Mouse (Mus musculus) CD4-positive, CD25-positive, alpha-beta regulatory T cell, adult 2 months (primary cell): ENCODE measurements around the gene Vav1.
"Not testable (repeated sequence)": the region's sequence is repeated elsewhere in the genome, so short reads cannot be mapped to it uniquely, and the experiment has no call there.

Experiments
- DNase-seq: peaks from one replicate; pipeline ENCODE4 v3.0.0-alpha.2; 2012; ENCODE audit warnings: low read depth, low spot score

Vav1 gene

DNA sequence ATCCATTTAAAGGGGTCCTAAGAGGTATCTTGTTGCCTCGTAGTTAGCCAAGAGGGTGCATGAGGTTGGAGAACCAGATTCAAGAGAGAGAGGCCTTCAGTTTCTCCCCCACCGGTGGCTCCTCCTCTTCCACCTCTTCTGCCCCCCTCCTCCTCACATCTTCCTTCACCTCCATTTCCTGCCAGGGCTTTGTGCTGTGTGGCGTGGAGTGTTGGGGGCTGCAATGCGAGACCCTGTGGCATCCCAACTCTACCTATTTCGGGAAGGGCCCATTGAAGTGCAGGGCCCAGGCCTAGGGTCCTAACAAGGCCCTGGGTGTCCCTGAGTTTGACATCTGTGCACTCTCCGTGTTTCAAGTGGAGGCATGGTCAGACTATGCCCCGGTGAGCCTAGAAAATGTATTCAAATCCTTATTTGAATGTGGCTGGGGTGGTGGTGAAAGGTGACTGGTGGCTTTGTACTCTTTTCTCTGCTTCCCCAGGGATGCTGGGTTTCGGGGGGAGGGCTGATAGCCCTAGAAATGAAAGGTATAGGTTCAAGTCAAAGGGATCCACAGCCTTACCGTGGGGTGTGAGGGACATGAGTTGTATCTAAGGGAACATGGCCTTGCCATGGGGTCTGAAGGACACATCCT, 808 bp downstream of the Vav1 start:
- DNase-seq = peak; percentile 71

DNA sequence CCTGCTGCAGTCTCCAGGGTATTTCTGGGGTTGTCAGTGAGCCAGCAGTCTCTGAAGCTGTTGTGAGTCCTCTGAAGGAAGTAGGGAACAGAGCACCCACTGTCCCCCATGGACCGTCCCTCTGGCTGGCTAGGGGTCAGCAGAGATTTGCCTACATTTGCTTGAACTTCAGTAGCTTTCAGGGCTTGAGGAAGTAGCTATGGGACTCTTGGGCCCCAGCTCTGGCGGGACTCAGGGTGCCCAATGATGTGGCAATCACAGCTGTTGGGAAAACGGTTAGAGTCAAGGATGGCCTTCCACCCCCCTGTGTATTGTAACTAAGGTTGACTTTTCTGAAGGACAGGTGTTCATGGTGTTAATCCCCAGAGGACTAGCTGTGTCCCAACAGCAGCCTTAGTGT, 1.5 kb downstream of the Vav1 start:
- no peak for DNase-seq

DNA sequence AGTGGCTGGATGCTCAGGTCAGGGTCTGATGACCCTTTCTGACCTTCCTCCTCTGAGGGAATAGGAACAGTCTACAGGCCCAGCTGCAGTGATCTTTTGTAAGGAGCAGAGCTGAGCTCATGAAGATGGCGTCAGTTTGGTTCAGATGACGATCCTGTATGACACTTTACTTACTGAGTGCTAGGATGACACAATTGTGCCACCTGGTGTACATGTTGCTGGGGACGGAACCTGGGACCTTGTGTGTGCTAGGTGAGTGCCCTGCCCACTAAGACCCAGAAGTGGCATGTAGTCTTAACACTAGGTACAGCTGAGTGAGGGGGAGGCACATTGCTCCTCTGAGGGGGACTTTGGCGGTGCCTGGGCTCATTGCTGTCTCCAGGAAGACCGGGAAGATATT, 5.0 kb downstream of the Vav1 start:
- DNase-seq = peak; percentile 56

DNA sequence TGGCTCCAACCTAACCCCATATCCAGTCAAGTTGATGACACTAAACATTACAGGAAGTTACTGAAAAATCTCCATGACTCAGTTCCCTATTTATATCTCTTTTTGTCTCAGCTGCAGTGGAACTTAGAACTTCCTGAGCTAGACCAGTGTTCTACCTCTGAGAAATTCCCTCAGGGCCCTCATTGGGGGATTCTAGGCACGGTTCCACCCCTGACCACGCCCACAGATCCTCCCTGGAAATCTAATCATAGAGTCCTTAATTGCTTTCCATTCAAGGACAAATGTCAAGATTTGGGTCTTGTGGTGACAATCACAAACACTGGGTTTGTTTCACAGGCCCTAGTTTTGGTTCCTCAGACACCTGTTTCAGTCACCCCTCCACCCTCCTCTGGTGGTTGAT, 6.2 kb downstream of the Vav1 start:
- no peak for DNase-seq

DNA sequence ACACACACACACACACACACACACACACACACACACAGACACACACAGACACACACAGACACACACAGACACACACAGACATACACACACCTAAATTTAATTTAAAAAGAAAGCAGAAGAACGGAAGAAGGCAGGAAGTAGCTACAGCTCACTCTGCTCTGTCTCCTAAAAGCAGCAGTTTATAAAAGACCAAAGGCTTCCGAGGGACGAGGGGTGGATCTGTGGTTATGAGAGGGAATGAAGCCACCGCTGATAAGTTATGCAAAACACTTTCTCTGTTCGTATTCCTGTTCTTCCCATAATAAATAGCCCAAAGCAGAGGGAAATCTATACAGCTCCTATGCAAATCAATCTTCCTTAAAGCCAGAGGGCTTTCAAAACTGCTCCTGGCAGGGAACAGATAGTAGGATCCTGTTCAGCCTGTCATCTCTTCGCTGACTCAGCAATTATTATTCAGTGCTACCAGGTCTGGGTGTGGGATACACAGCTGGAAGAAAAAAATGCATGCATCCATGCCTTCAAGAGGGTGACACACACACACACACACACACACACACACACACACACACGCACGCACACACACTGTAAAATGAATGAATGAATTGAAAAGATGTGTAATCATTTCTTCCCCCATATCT, 7.9 kb downstream of the Vav1 start:
- peak; percentile 58 for DNase-seq

DNA sequence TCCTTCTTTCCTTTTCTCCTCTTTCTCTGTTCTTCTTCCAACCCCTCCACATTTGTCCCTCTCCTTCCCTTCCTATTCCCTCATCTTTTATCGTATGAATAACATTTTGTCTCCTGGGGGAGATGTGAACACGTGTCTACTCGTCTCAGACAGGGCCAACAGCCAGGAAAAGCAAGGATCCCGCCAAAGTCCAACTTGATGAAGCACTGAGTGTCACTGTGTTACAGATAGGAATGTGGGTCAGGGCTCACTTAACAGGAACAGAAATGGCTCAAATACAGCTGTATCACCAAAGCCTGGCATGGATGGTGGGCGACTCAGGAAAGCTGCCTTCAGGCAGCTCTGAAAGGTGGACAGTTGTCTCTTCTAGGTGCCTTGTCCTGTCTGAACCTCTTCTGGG, 10.4 kb downstream of the Vav1 start:
- no peak for DNase-seq

DNA sequence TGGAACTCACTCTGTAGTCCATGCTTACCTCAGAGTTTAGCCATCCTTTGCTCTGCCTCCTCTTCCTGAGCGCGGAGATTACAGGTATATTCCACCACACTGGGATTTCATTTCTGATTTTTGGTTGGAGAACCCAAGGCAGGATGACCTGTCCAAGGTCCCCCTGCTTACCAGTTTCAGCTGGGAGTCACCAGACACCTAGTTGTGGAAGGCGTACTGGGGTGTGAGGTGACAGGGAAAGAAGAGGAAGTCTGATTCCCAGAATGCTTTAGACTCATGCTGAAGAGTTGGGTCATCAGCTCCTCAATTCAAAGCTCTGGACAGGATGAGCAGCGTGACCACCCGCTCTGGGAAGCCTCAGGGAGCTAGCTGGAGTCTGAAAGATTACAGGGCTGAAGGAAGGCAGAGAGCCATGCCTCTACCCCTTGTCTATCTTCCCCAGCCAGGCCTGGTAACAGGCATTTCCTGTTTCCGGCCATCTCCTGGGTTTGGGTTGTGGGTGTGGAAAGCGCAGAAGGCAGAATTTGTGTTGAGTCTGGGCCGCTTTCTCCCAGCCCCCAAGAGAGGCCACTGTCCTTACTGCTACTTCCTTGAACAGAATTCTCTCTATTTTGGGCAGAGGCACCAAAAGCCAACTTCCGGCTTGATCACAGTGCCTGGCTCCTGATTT, 11.2 kb downstream of the Vav1 start:
- DNase-seq = peak; percentile 54

DNA sequence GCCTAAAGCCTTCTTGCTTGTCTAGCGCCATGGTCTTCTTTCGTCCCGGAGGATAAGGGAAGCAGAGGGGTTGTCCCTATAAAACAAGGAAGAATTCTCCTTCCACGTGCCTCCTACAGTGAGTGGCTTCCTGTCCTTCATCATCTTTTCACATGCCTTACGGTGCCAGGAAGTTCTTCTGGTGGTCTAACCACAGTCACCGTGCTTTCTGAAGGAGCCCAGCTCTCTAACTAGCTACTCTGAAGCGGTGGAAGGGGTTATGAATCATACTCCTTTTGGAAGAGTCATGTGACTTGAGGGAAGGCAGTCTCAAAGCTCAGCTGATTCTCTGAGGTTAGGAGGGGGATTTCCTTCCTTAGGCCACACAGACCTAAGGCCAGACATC, 11.8 kb downstream of the Vav1 start:
- DNase-seq = peak; percentile 51

DNA sequence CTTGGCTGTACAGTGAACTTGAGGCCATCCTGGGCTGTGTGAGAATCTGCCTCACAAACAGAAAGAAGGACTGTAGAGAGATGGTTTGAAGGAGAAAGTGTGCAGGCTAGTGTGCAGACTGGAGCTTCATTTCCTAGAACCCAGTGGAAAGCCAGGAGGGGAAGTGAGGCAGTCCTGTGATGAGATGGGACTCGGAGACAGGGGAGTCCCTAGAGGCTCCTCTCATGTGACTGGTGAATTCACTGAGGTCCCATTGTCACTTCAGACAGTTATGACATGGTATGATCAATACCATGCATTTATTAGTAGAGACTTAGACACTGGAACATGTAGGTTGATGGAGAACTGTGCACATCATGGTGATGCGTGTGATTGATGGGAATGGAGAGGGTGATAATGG, 13.4 kb downstream of the Vav1 start:
- DNase-seq = no peak

DNA sequence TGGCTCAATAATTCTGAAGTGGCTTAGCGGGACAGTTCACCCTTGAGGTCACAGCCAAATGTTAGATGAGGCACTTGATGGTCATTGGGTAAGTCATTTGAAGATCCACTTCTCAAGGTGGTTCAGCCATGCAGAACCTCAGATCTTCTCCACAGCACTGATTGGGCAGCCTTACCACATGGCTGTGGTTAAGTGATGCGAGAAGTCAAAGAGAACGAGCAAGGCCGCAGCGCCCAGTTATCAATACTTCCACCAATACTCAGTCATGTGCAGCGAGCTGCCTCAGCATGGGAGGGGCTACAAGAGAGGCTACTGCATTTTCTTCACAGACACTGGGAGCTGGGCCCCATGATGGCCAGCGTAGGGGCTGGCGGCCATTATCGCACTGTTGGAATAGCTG, 14.1 kb downstream of the Vav1 start:
- DNase-seq = no peak

DNA sequence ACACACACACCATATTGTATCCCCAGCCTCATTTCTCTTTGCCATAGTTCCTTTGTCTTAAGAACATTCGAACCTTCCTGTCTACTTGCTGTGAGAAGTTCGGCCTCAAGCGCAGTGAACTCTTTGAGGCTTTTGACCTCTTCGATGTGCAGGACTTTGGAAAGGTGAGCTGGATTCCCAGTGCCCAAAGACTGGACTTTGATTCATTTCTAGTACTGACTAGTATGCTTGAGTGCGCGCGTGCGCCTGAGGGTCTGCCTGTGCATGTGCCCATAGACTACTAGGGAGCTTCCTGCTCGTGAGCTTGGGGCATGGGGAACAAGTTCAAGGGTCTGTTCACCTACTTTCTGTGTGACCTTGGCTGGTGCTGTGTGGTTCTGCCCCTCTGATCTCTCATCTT, 17.0 kb downstream of the Vav1 start:
- no peak for DNase-seq

DNA sequence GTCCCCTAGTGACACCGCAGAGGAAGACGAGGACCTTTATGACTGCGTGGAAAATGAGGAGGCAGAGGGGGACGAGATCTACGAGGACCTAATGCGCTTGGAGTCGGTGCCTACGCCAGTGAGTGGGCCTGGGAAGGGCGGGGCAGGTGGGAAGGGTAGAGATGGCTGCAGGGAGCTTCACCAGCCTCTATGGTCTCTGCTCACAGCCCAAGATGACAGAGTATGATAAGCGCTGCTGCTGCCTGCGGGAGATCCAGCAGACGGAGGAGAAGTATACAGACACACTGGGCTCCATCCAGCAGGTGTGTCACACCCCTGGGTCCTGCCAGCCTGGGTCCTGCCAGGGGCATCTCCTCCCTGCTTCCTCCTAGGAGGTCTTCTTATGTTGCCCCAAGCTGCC, 18.1 kb downstream of the Vav1 start:
- no peak for DNase-seq

DNA sequence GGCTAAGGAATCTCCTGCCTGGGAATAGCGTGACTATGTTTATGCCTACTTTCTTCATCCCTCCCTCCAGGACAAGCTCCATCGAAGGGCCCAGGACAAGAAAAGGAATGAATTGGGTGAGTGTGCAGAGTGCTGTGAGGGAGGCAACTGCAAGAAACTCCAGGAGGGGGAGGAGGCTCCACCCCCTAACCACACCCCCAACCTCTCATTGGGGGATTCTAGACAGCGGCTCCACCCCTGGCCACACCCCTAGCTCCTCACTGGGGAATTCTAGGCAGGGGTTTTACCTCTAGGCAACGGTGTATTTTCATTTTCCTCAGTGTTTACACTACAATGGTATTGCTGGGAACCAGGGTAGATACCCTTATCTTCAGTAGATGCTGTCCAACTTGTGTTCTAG, 26.7 kb downstream of the Vav1 start:
- peak; percentile 59 for DNase-seq

DNA sequence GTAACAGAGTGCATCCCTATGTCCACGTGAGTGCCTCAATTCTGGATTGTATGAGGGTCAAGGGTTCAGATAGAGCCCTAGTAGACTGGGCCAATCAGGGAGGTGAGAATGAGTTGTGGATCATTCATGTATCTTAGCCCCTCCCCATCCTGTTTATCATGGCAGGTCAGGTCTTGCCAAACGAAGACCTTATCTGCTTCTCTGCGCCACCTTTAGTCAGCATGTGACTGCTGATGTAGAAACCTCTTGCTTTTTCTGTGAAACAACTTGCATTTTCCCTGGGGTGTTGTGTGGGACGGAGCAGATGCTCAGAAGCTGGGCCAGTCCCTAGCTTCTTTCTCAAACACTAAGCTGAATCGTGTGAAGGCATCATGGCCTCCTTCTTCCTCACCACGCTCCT, 28.2 kb downstream of the Vav1 start:
- no peak for DNase-seq

DNA sequence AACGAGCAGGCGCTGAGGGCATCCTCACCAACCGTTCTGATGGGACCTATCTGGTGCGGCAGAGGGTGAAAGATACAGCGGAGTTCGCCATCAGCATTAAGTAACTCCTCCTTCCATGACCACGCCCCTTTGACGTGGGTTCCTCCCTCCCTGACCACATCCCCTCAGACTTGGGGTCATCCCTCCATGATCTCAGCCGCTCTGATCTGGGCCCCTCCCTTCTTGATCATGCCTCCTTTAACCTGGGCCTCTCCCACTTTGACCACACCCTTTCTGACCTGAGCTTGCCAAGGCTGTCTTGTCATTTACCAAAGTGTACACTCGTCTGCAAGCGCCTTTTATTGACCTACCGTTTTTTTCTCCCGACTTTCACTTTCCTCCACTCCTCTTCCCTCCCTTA, 32.9 kb downstream of the Vav1 start:
- no peak for DNase-seq

DNA sequence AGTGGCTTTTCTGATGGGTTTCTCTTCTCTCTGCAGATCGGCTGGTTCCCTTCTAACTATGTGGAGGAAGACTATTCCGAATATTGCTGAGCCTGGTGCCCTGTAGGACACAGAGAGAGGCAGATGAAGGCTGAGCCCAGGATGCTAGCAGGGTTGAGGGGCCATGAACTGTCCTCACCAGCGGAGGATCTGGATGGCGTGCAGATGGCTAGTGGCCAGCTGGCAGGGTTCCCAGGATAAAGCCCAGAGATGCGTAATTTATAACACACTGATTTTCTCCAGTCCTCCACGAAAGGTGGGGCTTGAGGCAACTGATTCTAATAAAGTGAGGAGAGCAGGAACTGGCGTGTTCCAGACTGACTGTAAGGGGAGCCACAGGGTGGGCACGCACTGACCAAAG, 48.7 kb downstream of the Vav1 start:
- DNase-seq = no peak

DNA sequence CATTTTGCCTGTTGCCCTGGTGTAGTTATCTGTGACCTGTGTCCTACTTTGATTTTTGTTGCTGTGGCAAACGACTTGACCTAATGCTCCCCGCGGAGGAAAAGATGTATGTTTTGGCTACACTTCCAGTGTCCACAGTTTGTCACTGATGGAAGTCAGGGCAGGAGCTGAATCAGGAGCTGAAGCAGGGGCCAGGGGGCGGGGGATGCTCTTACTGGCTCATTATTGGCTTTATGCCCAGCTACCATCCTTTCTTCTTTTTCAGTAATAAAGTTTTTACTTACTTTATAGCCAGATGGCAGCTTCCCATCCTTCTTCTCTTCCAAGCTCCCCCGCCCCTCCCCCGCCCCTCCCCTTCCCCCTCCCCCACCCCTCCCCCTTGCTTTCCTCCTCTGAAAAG, 50.0 kb downstream of the Vav1 start:
- no peak for DNase-seq

DNA sequence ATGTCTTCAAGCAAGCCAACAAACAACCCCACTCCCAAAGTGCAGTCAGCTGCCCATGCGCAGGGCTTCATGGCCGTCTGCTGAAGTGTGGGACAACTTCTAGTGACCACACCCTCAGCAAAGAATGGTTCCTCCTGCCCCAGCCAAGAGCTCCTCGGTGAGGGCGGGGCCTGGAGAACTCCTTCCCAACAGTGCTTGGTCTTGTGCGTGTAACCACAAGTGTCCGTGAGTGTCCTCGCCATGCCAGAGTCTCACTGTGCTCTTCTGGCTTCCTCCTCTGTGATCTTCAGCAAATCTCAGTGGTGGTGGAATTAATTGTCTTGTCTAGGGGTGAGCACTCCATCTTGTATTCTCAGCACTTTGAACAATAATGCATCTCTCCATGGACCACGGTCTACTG, 52.1 kb downstream of the Vav1 start:
- no peak for DNase-seq

DNA sequence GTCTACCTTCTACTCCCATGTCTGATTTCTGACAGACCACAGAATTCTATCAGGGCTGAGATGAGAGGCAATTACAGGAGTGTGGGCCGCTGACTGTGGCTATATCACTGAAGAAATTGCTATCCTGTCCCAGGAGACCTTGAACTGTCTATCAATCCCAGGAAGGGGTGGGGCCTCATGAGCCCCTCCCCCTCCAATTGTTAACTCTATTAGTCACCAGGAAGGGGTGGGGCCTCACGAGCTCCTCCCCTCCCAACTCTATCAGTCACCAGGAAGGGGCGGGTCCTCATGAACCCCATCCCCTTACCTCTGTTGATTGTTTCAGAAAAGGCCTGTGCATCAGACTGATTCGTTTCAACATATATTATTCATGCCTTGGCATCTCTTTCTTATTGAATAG, 53.3 kb downstream of the Vav1 start:
- DNase-seq = peak; percentile 68

DNA sequence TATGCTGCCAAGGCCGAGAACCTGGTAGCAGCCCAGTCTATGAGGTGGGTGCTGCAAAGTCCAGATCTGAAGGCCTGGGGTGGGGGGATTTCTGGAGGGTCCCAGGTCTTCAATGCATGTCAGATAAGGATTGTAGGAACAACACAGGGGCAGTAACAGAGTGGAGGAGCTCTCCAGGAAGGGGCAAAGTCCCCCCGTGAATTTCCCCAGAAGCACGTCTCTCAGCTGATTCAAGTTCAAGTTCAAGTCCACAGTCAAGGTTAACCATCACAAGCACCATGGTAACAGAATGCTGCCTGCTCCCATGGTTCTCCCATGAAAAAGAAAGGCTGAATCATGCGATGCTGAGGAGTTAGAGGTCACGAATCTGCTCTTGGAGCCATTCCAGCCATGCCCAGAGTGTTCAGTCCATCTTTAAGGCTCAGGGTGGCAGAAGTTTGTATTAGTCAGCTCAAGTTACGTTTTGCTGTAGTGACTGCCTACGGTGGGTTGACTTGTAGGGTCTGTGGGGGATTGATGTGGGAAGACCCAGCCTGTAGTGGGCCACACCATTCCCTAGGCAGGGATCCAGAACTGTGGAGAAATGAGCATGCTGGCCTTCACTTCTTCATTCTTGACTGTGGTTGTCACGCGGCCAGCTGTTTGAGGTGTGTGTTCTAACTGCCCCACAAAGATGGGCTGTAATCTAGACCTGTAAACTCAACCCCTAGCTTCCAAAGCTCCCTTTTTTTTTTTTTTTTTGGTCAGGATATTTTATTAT, 55.3 kb downstream of the Vav1 start:
- no peak for DNase-seq

DNA sequence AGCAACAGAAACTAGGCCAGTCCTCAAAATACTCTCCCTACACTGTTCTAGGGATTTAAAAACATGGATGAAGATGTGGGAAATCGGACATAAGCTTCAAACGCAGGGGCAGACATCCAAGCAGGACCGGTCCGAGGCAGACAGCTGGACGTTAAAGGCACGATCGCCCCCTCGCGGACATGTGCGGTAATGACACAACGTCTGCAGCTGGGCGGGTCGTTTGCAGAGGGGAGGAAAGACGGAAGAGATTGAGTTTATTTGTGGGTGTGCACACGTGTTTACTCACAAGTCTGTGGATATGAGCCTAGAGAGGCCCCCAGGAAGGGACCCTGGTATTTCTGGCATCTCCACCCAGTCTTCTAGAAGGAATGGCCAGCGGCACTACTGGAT, 55.9 kb downstream of the Vav1 start:
- DNase-seq = peak; percentile 90

DNA sequence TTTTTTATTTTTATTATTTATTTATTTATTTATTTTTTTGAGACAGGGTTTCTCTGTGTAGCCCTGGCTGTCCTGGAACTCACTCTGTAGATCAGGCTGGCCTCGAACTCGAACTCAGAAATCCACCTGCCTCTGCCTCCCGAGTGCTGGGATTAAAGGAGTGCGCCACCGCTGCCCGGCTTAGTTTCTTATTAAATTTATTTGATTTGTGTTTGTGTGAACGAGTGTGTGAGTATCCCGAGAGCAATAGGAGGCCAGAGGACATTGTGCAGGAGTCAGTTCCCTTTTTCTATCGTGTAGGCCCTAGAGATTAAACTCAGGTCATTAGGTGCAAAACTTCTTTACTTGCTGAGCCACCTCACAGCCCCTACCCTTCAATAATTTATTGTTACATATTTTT, 56.3 kb downstream of the Vav1 start:
- not testable (repeated sequence) for DNase-seq
